Mouse (Mus musculus) heart, postnatal 36 days (tissue): Measurements from ENCODE around the gene Rdh16f1. TPM values are rescaled to one million over a fixed set of nuclear protein-coding genes. Genes with fewer than 3 reads are reported as not detected.
"Not testable (repeated sequence)": the region's sequence is repeated elsewhere in the genome, so short reads cannot be mapped to it uniquely, and the experiment has no call there.

ENCODE experiments used
- DNase-seq, 2 experiments: peaks; one replicate each; pipeline ENCODE4 v3.0.0; 2021 to 2022
- intact Hi-C: fragments of 180-260 bp; cut with DNase I; formaldehyde crosslinking; loops from one replicate; pipeline ENCODE4 v1.15.1; 2025
- total RNA-seq, 2 experiments: library from RNA; stranded (reverse); gene quantifications; 2 replicates each; pipeline ENCODE4 v1.2.3; 2021

Rdh16f1 gene
- total RNA-seq, 2 experiments from 2014 or later = 0.11 TPM; not detected in 1

GRCm38 (mm10) chr10:127747254-127747653 lies 12.3 kb upstream of the Rdh16f1 start:
- intact Hi-C loops = no loop called here
- no peak for DNase-seq

- peak; percentile 39 to 42 for DNase-seq
- intact Hi-C loops = no loop called here
These were observed 10.6 kb upstream of the Rdh16f1 start for GRCm38 (mm10) chr10:127748847-127749612.

GRCm38 (mm10) chr10:127750136-127750777 lies 9.3 kb upstream of the Rdh16f1 start:
- peak in 1 of 2 experiments; percentile 33 for DNase-seq
- intact Hi-C loops = loop anchor here (5.0 kb wide), 1 partner anchor 108 kb away; the partner anchor contains the start of gene Stat6

- peak; percentile 38 to 43 for DNase-seq
- intact Hi-C loops = loop anchor here (5.0 kb wide), 1 partner anchor 109 kb away; the partner anchor contains the start of gene Stat6
These were observed 8.0 kb upstream of the Rdh16f1 start, which contains the start of gene Gpr182 for GRCm38 (mm10) chr10:127751548-127751947. TSS of gene Gpr182 (minus strand) at chr10:127751732.

GRCm38 (mm10) chr10:127754566-127755166 lies 4.9 kb upstream of the Rdh16f1 start:
- DNase-seq = no peak
- intact Hi-C loops = loop anchor here (5.0 kb wide), 1 partner anchor 112 kb away; the partner anchor contains the start of gene Stat6

- no peak for DNase-seq
- intact Hi-C loops = no loop called here
These were observed 4.3 kb upstream of the Rdh16f1 start for GRCm38 (mm10) chr10:127755246-127755645.

GRCm38 (mm10) chr10:127755770-127756468 lies 3.7 kb upstream of the Rdh16f1 start:
- peak; percentile 43 to 52 for DNase-seq
- intact Hi-C loops = no loop called here

GRCm38 (mm10) chr10:127762926-127763325 lies 3.3 kb downstream of the Rdh16f1 start:
- DNase-seq, intact Hi-C loops: not testable (repeated sequence)

GRCm38 (mm10) chr10:127763914-127764680 lies 4.5 kb downstream of the Rdh16f1 start:
- DNase-seq = no peak
- intact Hi-C loops = no loop called here

- no peak for DNase-seq
- intact Hi-C loops = no loop called here
These were observed 7.0 kb downstream of the Rdh16f1 start for GRCm38 (mm10) chr10:127766564-127766963.

- intact Hi-C loops = no loop called here
- DNase-seq = no peak
These were observed 16.4 kb downstream of the Rdh16f1 start, which contains the start of gene Rdh9 for GRCm38 (mm10) chr10:127776011-127776410. TSS of gene Rdh9 (plus strand) at chr10:127776386.

- DNase-seq, intact Hi-C loops: not testable (repeated sequence)
These were observed 22.7 kb downstream of the Rdh16f1 start for GRCm38 (mm10) chr10:127782321-127782720.

- DNase-seq, intact Hi-C loops: not testable (repeated sequence)
These were observed 25.8 kb downstream of the Rdh16f1 start for GRCm38 (mm10) chr10:127785411-127785810.

GRCm38 (mm10) chr10:127799295-127799694 lies 39.7 kb downstream of the Rdh16f1 start:
- no peak for DNase-seq
- intact Hi-C loops = no loop called here

GRCm38 (mm10) chr10:127800891-127801290 lies 41.3 kb downstream of the Rdh16f1 start, which contains the start of gene Rdh16:
TSS of gene Rdh16 (plus strand) at chr10:127801152.
- intact Hi-C loops = no loop called here
- no peak for DNase-seq

GRCm38 (mm10) chr10:127801612-127802011 lies 42.0 kb downstream of the Rdh16f1 start:
- intact Hi-C loops = no loop called here
- DNase-seq = no peak

GRCm38 (mm10) chr10:127802236-127802635 lies 42.6 kb downstream of the Rdh16f1 start:
- no peak for DNase-seq
- intact Hi-C loops = no loop called here

- intact Hi-C loops = no loop called here
- DNase-seq = no peak
These were observed 44.8 kb downstream of the Rdh16f1 start for GRCm38 (mm10) chr10:127804416-127804815.

- intact Hi-C loops = no loop called here
- no peak for DNase-seq
These were observed 56.3 kb downstream of the Rdh16f1 start for GRCm38 (mm10) chr10:127815888-127816287.
